Mouse (Mus musculus): ENCODE data around the gene Eif2b4. TPM values are rescaled to one million over a fixed set of nuclear protein-coding genes. Genes with fewer than 3 reads are reported as not detected.
"Not testable (repeated sequence)": the region's sequence is repeated elsewhere in the genome, so short reads cannot be mapped to it uniquely, and the experiment has no call there.

Gene Eif2b4
- polyA plus RNA-seq, 1 experiment from 2014 or later = 76.1 TPM

GRCm38 (mm10) chr5:31219911-31220447 lies 26.7 kb upstream of the Eif2b4 start:
- ATAC-seq (ENCODE audit: low FRiP score, low TSS enrichment) = peak; percentile 77
- peak overlapping the region; percentile 86 for H3K4me3 ChIP-seq (ENCODE audit: low read length)
- 0% methylated on average over 40 of the region's 40 CpGs for WGBS

GRCm38 (mm10) chr5:31219474-31219873 lies 26.2 kb upstream of the Eif2b4 start:
- Histone ChIP-seq H3K27me3 (ENCODE audit: insufficient read depth, low read length) (no peaks in the 10 kb centered on the region), H3K4me1 (ENCODE audit: insufficient read depth, low read length) (peaks cover 8% of the 10 kb centered on the region), H3K27ac (ENCODE audit: low read length) (peak overlapping the region; percentile 92), H3K9me3 (ENCODE audit: low read length) (no peaks in the 10 kb centered on the region), H3K36me3 (ENCODE audit: insufficient read depth, low read length) (no peaks in the 10 kb centered on the region), H3K9ac (replicated peaks; ENCODE audit: low read length) (peak overlapping the region; percentile 90), H3K4me2 (replicated peaks; ENCODE audit: low read depth, low read length) (peak overlapping the region; percentile 80), H3K4me3 (ENCODE audit: low read length) (peak overlapping the region; percentile 86)
- no peak for ATAC-seq (ENCODE audit: low FRiP score, low TSS enrichment)
- WGBS = 1% methylated on average over 11 of the region's 11 CpGs

More at GRCm38 (mm10) chr5:31219911-31220447, 26.7 kb upstream of the Eif2b4 start:
- H3K27me3 ChIP-seq (ENCODE audit: insufficient read depth, low read length) = no peaks in the 10 kb centered on the region
- H3K9me3 ChIP-seq (ENCODE audit: low read length) = no peaks in the 10 kb centered on the region
- H3K36me3 ChIP-seq (ENCODE audit: insufficient read depth, low read length) = no peaks in the 10 kb centered on the region
- peak overlapping the region; percentile 90 for H3K9ac ChIP-seq (replicated peaks; ENCODE audit: low read length)
- H3K4me1 ChIP-seq (ENCODE audit: insufficient read depth, low read length) = peaks cover 8% of the 10 kb centered on the region
- H3K4me2 ChIP-seq (replicated peaks; ENCODE audit: low read depth, low read length) = peak overlapping the region; percentile 80
- H3K27ac ChIP-seq (ENCODE audit: low read length) = peak overlapping the region; percentile 92

GRCm38 (mm10) chr5:31219070-31219469 lies 25.8 kb upstream of the Eif2b4 start:
- Histone ChIP-seq H3K4me3 (ENCODE audit: low read length) (peak overlapping the region; percentile 86), H3K27ac (ENCODE audit: low read length) (no peak overlapping the region), H3K36me3 (ENCODE audit: insufficient read depth, low read length) (no peaks in the 10 kb centered on the region), H3K9me3 (ENCODE audit: low read length) (no peaks in the 10 kb centered on the region), H3K4me2 (replicated peaks; ENCODE audit: low read depth, low read length) (peak overlapping the region; percentile 80), H3K9ac (replicated peaks; ENCODE audit: low read length) (no peak overlapping the region), H3K4me1 (ENCODE audit: insufficient read depth, low read length) (peaks cover 8% of the 10 kb centered on the region), H3K27me3 (ENCODE audit: insufficient read depth, low read length) (no peaks in the 10 kb centered on the region)
- 3% methylated on average over 2 of the region's 2 CpGs for WGBS
- ATAC-seq (ENCODE audit: low FRiP score, low TSS enrichment) = no peak

- Histone ChIP-seq H3K4me3 (ENCODE audit: low read length) (no peak overlapping the region), H3K27ac (ENCODE audit: low read length) (no peak overlapping the region), H3K36me3 (ENCODE audit: insufficient read depth, low read length) (no peaks in the 10 kb centered on the region), H3K27me3 (ENCODE audit: insufficient read depth, low read length) (no peaks in the 10 kb centered on the region), H3K4me2 (replicated peaks; ENCODE audit: low read depth, low read length) (no peak overlapping the region), H3K9ac (replicated peaks; ENCODE audit: low read length) (no peak overlapping the region), H3K9me3 (ENCODE audit: low read length) (no peaks in the 10 kb centered on the region), H3K4me1 (ENCODE audit: insufficient read depth, low read length) (peaks cover 8% of the 10 kb centered on the region)
- 55% methylated on average over 7 of the region's 7 CpGs for WGBS
- ATAC-seq (ENCODE audit: low FRiP score, low TSS enrichment) = no peak
These were observed 25.1 kb upstream of the Eif2b4 start for GRCm38 (mm10) chr5:31218294-31218693.

GRCm38 (mm10) chr5:31216554-31216953 lies 23.3 kb upstream of the Eif2b4 start:
- not testable (repeated sequence) for H3K27ac ChIP-seq (ENCODE audit: low read length); H3K4me3 ChIP-seq (ENCODE audit: low read length); H3K9ac ChIP-seq (replicated peaks; ENCODE audit: low read length); H3K4me2 ChIP-seq (replicated peaks; ENCODE audit: low read depth, low read length); H3K27me3 ChIP-seq (ENCODE audit: insufficient read depth, low read length); H3K36me3 ChIP-seq (ENCODE audit: insufficient read depth, low read length); ATAC-seq (ENCODE audit: low FRiP score, low TSS enrichment); H3K9me3 ChIP-seq (ENCODE audit: low read length); H3K4me1 ChIP-seq (ENCODE audit: insufficient read depth, low read length)
- WGBS = 89% methylated on average over 6 of the region's 6 CpGs

- peaks cover 21% of the 10 kb centered on the region for H3K4me1 ChIP-seq (ENCODE audit: insufficient read depth, low read length)
- H3K27ac ChIP-seq (ENCODE audit: low read length) = no peak overlapping the region
- no peak overlapping the region for H3K9ac ChIP-seq (replicated peaks; ENCODE audit: low read length)
- no peak overlapping the region for H3K4me3 ChIP-seq (ENCODE audit: low read length)
- peaks cover 57% of the 10 kb centered on the region for H3K36me3 ChIP-seq (ENCODE audit: insufficient read depth, low read length)
- H3K4me2 ChIP-seq (replicated peaks; ENCODE audit: low read depth, low read length) = no peak overlapping the region
- no peaks in the 10 kb centered on the region for H3K27me3 ChIP-seq (ENCODE audit: insufficient read depth, low read length)
- 92% methylated on average over 6 of the region's 6 CpGs for WGBS
- peaks cover 6% of the 10 kb centered on the region for H3K9me3 ChIP-seq (ENCODE audit: low read length)
- ATAC-seq (ENCODE audit: low FRiP score, low TSS enrichment) = no peak
These were observed 11.2 kb upstream of the Eif2b4 start for GRCm38 (mm10) chr5:31204421-31204820.

GRCm38 (mm10) chr5:31203866-31204265 lies 10.6 kb upstream of the Eif2b4 start:
- Histone ChIP-seq H3K36me3 (ENCODE audit: insufficient read depth, low read length) (peaks cover 62% of the 10 kb centered on the region), H3K4me3 (ENCODE audit: low read length) (no peak overlapping the region), H3K4me2 (replicated peaks; ENCODE audit: low read depth, low read length) (no peak overlapping the region), H3K27me3 (ENCODE audit: insufficient read depth, low read length) (no peaks in the 10 kb centered on the region), H3K9ac (replicated peaks; ENCODE audit: low read length) (no peak overlapping the region), H3K9me3 (ENCODE audit: low read length) (peaks cover 6% of the 10 kb centered on the region), H3K27ac (ENCODE audit: low read length) (no peak overlapping the region), H3K4me1 (ENCODE audit: insufficient read depth, low read length) (peaks cover 21% of the 10 kb centered on the region)
- 92% methylated on average over 2 of the region's 2 CpGs for WGBS
- no peak for ATAC-seq (ENCODE audit: low FRiP score, low TSS enrichment)

- Histone ChIP-seq H3K27me3 (ENCODE audit: insufficient read depth, low read length) (no peaks in the 10 kb centered on the region), H3K9me3 (ENCODE audit: low read length) (peaks cover 6% of the 10 kb centered on the region), H3K4me2 (replicated peaks; ENCODE audit: low read depth, low read length) (peak overlapping the region; percentile 77), H3K4me3 (ENCODE audit: low read length) (peak overlapping the region; percentile 75), H3K9ac (replicated peaks; ENCODE audit: low read length) (peak overlapping the region; percentile 77; the same call in 1 of the 2 replicates), H3K27ac (ENCODE audit: low read length) (peak overlapping the region; percentile 93; the same call in 1 of the 2 replicates), H3K36me3 (ENCODE audit: insufficient read depth, low read length) (peaks cover 72% of the 10 kb centered on the region), H3K4me1 (ENCODE audit: insufficient read depth, low read length) (peaks cover 21% of the 10 kb centered on the region)
- ATAC-seq (ENCODE audit: low FRiP score, low TSS enrichment) = no peak
- 87% methylated on average over 7 of the region's 7 CpGs for WGBS
These were observed 9.7 kb upstream of the Eif2b4 start for GRCm38 (mm10) chr5:31202933-31203332.

- ATAC-seq (ENCODE audit: low FRiP score, low TSS enrichment) = peak; percentile 98
- peak within 1 kb of the TSS; percentile 93 for H3K27ac ChIP-seq (ENCODE audit: low read length)
- H3K4me3 ChIP-seq (ENCODE audit: low read length) = peak within 1 kb of the TSS; percentile 75
- under 1% methylated on average over 53 of the region's 53 CpGs for WGBS
- peak within 1 kb of the TSS; percentile 84 for H3K9ac ChIP-seq (replicated peaks; ENCODE audit: low read length)
- H3K27me3 ChIP-seq (ENCODE audit: insufficient read depth, low read length) = no peaks in the 10 kb centered on the region
- peaks cover 21% of the 10 kb centered on the region for H3K4me1 ChIP-seq (ENCODE audit: insufficient read depth, low read length)
- H3K36me3 ChIP-seq (ENCODE audit: insufficient read depth, low read length) = peaks cover 73% of the 10 kb centered on the region
- H3K9me3 ChIP-seq (ENCODE audit: low read length) = peaks cover 6% of the 10 kb centered on the region
- H3K4me2 ChIP-seq (replicated peaks; ENCODE audit: low read depth, low read length) = peak within 1 kb of the TSS; percentile 87
These were observed 8.7 kb upstream of the Eif2b4 start, which contains the start of gene Zfp513 for GRCm38 (mm10) chr5:31201742-31202590. Zfp513 (minus strand) TSS chr5:31202303.
